26 mouse cellular contexts compared by ENCODE assay signal in genomic region chr9:76715852-76716251, GRCm38 (mm10).
"Had no signal": no experiment of that assay in that cellular context is flagged by ENCODE, and none has a peak within 500 bp of the region (broad histone marks: within the 10 kb centered on the region; RNA-seq: fewer than 3 reads in every experiment).

No protein-coding gene starts in this region.

- H3K27ac ChIP-seq: embryonic facial prominence, embryonic 10.5 days; embryonic facial prominence, embryonic 12.5 days; embryonic facial prominence, embryonic 13.5 days; embryonic facial prominence, embryonic 15.5 days; forebrain, embryonic 10.5 days; forebrain, embryonic 12.5 days; forebrain, embryonic 13.5 days; forebrain, embryonic 15.5 days; gastrocnemius, adult 2 months; heart, adult 2 months had no signal

- DNase-seq: cerebellum, adult 8-10 months; cerebellum, adult 9-10 months; cerebellum, adult 9-11 months; cerebellum, postnatal 25 days; cerebellum, postnatal 36 days; embryo, embryonic 11 days; forebrain, postnatal 0 days; gastrocnemius, adult 2 months; gastrocnemius, postnatal 10 days; gastrocnemius, postnatal 14 days; gastrocnemius, postnatal 25 days; gastrocnemius, postnatal 36 days; heart, adult 11 months; heart, adult 18-20 months; heart, adult 2 months had no signal

- H3K36me3 ChIP-seq: embryonic facial prominence, embryonic 10.5 days; embryonic facial prominence, embryonic 12.5 days; embryonic facial prominence, embryonic 13.5 days; embryonic facial prominence, embryonic 15.5 days; forebrain, embryonic 10.5 days; forebrain, embryonic 12.5 days; forebrain, embryonic 15.5 days had no signal

- H3K9ac ChIP-seq: embryonic facial prominence, embryonic 12.5 days; embryonic facial prominence, embryonic 13.5 days; embryonic facial prominence, embryonic 15.5 days; forebrain, embryonic 12.5 days; forebrain, embryonic 13.5 days; forebrain, embryonic 15.5 days; forebrain, postnatal 0 days had no signal

- ATAC-seq: forebrain, embryonic 13.5 days; forebrain, embryonic 14.5 days; forebrain, embryonic 15.5 days; forebrain, embryonic 16.5 days; forebrain, postnatal 0 days had no signal

- H3K9me3 ChIP-seq: embryonic facial prominence, embryonic 10.5 days; embryonic facial prominence, embryonic 12.5 days; embryonic facial prominence, embryonic 13.5 days; embryonic facial prominence, embryonic 15.5 days; forebrain, embryonic 10.5 days; forebrain, embryonic 12.5 days; forebrain, embryonic 13.5 days; forebrain, embryonic 15.5 days had no signal

- H3K4me2 ChIP-seq: embryonic facial prominence, embryonic 12.5 days; embryonic facial prominence, embryonic 13.5 days; embryonic facial prominence, embryonic 15.5 days; forebrain, embryonic 12.5 days; forebrain, embryonic 13.5 days; forebrain, embryonic 15.5 days had no signal

- H3K4me3 ChIP-seq: embryonic facial prominence, embryonic 10.5 days; embryonic facial prominence, embryonic 12.5 days; embryonic facial prominence, embryonic 13.5 days; embryonic facial prominence, embryonic 15.5 days; erythroblast, embryonic 14.5 days; forebrain, embryonic 10.5 days; forebrain, embryonic 12.5 days; forebrain, embryonic 13.5 days; forebrain, embryonic 15.5 days; gastrocnemius, adult 2 months; heart, adult 2 months had no signal

- H3K4me1 ChIP-seq: embryonic facial prominence, embryonic 10.5 days; embryonic facial prominence, embryonic 12.5 days; embryonic facial prominence, embryonic 13.5 days; embryonic facial prominence, embryonic 15.5 days; forebrain, embryonic 10.5 days; forebrain, embryonic 12.5 days; forebrain, embryonic 13.5 days; forebrain, embryonic 15.5 days had no signal

- H3K27me3 ChIP-seq: embryonic facial prominence, embryonic 12.5 days; embryonic facial prominence, embryonic 13.5 days; embryonic facial prominence, embryonic 15.5 days; forebrain, embryonic 12.5 days; forebrain, embryonic 13.5 days; forebrain, embryonic 15.5 days had no signal
